Mouse (Mus musculus) ovary, postnatal 10 days (tissue): ENCODE data around the gene Olfr44.

Experiments
- DNase-seq: peaks from one replicate; pipeline ENCODE4 v3.0.0; 2022; ENCODE audit warnings: low spot score

The Olfr44 gene

GRCm38 (mm10) chr9:39493895-39494294 is at the start of gene Olfr44:
Olfr44 (minus strand) TSS chr9:39493995.
- DNase-seq, result no peak

- no peak for DNase-seq
These were observed 30.0 kb upstream of the Olfr44 start for GRCm38 (mm10) chr9:39523616-39524285.

- no peak for DNase-seq
These were observed 24.8 kb upstream of the Olfr44 start for GRCm38 (mm10) chr9:39518595-39518994.

- DNase-seq, result no peak
These were observed 21.7 kb upstream of the Olfr44 start, which contains the start of gene Olfr957 for GRCm38 (mm10) chr9:39515531-39515930. Olfr957 (minus strand) TSS chr9:39515809.

GRCm38 (mm10) chr9:39509412-39509811 is 15.6 kb upstream of the Olfr44 start:
- no peak for DNase-seq

GRCm38 (mm10) chr9:39508998-39509397 is 15.2 kb upstream of the Olfr44 start:
- DNase-seq, result peak; percentile 2

GRCm38 (mm10) chr9:39471844-39472243 is 22.0 kb downstream of the Olfr44 start, which contains the start of gene Olfr955:
Olfr955 (minus strand) TSS chr9:39471944.
- DNase-seq, result no peak

GRCm38 (mm10) chr9:39456401-39456800 is 37.4 kb downstream of the Olfr44 start, which contains the start of gene Olfr954:
Olfr954 (plus strand) TSS chr9:39456701.
- no peak for DNase-seq
